Mouse (Mus musculus) lung, adult 18-20 months (tissue): ENCODE measurements around the gene Dcxr.
A peak's percentile ranks its signal among the peaks of the same experiment; 100 is the strongest.
"Not testable (repeated sequence)": the region's sequence is repeated elsewhere in the genome, so short reads cannot be mapped to it uniquely, and the experiment has no call there.

ENCODE experiments used
- DNase-seq, 2 experiments: peaks; one replicate each; pipeline ENCODE4 v3.0.0; 2022; ENCODE audit warnings: mixed read lengths in 2 of 2

Gene Dcxr

DNA sequence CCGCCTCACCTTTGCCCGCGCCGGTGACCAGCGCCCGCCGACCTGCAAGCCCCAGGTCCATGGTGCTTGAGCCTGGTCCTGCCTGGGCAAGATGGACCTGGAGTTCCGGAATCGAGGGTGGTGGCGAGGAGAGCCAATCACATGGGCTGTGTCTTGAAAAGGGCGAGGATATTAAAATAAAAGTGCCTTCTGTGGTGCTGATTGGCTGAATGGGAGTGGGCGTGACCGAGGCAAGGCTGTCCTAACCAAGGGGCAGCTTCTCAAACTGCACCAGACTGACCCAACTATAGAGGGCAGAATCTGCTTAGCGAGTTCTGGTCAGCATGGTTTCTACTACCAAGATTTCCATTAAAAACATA lies at the start of gene Dcxr:
Dcxr (minus strand) TSS at position 113 of the 359 bp plus-strand sequence.
- peak; percentile 97 for DNase-seq

GRCm38 (mm10) chr11:120775774-120776469 lies 48.8 kb upstream of the Dcxr start:
- peak; percentile 90 to 95 for DNase-seq

DNA sequence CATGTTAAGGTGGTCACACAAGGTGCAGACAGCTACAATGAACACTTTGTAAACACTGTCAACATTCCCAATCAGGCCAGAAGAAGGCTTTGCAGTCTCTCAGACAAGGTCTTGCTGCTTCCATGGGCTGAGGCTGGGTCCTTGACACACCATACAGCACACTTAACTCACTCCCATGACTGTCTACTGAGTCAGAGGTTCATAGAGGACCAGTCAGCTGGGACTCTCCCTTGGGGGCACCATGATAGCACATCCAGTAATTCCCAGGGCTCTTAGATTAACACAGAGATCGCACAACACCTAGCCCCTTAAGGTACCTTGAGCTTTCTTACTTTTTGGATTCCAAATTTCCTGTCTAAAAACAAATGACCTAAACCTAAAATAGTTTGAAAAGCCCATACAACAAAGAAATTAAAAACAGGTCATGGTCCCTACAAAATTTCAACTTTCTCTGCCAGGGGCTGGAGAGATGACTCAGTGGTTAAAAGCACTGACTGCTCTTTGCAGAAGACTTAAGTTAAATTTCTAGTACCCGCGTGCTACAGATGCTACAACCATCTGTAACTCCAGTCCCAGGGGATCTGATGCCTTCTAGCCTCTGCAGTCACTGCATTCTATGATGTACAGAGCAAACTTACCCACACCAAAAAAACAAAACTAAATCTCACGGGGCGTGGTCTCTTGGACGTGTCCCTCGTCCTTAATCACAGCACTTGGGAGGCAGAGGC lies 46.5 kb upstream of the Dcxr start:
- no peak for DNase-seq

DNA sequence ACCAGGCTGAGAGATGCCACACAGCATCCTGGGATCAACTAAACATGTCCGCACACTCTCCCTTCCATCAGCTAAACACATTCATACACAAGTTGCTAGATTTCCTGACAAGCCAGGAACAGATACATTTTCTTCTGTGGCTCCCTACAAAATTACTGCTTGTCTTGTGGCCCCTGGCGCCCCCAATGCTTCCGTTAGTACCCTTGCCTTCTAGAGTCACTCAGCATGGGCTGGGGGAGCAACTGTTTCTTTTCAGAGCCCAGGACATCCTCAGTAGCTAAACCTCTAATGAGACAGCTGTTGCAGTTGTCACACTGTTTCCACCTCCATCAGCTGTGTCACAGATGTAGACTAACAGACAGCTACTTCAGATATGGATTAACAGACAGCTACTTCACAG lies 45.7 kb upstream of the Dcxr start:
- DNase-seq, result no peak

- peak in 1 of 2 experiments; percentile 56 for DNase-seq
Measured at GRCm38 (mm10) chr11:120768206-120768605, 41.1 kb upstream of the Dcxr start.

DNA sequence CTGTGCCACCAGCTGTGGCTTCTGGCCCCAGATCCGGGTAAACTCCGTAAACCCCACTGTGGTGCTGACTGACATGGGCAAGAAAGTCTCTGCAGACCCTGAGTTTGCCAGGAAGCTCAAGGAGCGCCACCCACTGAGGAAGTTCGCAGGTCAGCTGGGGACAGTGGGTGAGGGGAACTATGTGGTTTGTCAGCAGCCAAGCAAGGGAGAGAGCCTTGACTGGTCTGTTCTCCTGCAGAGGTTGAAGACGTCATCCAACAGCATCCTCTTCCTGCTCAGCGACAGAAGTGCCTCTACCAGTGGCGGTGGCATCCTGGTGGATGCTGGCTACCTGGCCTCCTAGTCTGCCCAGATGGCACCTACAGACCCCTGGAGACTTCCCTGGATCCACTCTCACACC lies 39.9 kb upstream of the Dcxr start:
- not testable (repeated sequence) for DNase-seq

DNA sequence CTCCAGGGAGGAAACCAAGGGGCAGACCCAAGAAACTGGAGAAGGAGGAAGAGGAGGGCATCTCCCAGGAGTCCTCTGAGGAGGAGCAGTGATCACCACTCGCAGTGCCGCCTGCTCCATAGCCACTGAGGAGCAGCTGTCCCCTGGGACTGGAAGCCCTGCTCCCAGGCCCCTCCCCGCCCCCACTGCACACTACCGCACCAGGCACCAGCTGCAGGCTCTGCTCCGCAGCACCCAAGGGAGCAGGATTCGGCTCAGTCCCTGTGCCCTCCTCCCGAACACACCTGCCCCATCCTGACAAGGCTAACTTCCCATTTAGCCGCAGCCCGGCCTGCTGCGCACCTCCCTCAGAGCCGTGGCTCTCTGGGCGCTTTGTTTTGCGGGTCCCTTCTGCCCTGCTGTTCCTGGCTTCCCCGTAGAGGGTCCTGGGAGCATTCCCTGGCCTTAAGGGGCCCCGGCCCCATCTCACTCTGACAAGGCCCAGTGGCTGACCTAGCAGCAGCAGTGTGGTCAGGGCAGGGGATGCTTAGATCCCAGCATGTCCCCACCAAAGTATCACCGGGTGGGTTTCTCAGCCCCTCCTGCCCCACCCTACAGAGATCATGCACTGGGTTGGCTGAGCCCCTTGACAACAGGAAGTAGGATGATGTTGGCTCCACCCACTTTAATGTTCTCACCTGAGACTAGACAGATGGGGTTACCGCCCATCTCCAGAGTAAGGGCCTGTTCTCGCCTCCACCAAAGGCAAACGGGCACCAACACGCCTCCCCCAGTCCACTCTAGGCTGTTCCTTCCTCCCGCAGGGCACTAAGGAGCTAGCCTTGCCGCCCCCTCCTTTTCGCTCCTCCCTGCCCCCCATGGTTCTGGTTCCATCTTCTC lies 36.3 kb upstream of the Dcxr start:
- not testable (repeated sequence) for DNase-seq

DNA sequence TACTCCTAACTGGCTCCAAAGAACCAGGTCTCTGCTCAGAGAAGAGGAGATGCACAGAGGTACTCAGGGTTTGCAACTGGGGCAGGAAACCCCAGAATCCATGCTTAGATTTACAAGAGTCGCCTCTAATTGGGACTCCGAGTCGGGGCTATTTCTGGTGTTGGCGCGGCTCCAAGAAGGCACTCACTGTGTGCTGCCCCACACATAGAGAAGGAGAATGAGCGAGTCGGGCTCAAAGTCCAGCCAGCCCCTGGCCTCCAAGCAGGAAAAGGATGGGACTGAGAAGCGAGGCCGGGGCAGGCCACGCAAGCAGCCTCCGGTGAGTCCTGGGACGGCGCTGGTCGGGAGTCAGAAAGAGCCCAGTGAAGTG lies 35.6 kb upstream of the Dcxr start, which contains the start of gene Hmga1b:
Hmga1b (plus strand) TSS at position 123 of the 370 bp plus-strand sequence.
- DNase-seq, result not testable (repeated sequence)

DNA sequence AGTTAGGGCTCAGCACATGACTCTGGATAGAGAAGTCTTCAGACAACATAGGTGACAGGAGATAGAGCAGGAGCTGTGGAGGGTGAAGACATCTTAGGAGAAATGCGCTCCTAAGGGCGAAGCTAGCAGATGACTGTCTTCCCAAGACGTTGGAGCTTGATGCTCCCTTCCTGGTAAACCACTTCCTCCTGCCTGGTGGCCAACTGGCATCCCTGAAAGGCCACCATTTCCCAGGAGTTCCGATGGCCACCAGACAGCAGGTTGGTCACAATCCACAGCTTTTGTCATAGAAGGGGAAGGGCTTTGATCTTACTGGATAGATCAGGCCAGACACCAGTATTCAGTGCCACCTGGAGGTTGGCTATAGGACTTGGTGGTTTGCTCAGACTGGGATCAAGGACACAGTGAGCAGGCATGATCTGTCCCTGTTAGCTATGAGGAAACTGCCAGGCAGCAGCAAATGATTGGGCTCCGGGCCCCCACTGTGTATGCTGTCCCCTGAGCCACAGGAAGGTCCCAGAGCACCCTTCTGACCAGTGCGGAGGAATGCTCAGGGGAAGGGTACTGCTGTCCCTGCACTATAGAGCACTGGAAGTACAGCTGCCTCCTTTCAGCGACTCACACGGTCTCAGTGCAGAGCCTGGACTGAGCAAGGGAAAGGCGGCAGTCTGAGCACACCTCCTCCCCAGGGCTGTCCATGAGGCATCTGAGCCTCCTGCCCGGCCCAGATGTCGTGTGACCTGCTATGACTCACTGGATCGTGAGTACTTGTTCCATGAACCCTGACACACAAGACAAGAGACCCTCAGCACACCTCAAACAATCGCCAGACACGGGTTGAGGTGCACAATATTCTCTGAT lies 35.0 kb upstream of the Dcxr start:
- DNase-seq, result no peak

GRCm38 (mm10) chr11:120760236-120760635 lies 33.2 kb upstream of the Dcxr start:
- DNase-seq, result no peak

- DNase-seq, result no peak
Measured at GRCm38 (mm10) chr11:120751606-120752005, 24.5 kb upstream of the Dcxr start.

DNA sequence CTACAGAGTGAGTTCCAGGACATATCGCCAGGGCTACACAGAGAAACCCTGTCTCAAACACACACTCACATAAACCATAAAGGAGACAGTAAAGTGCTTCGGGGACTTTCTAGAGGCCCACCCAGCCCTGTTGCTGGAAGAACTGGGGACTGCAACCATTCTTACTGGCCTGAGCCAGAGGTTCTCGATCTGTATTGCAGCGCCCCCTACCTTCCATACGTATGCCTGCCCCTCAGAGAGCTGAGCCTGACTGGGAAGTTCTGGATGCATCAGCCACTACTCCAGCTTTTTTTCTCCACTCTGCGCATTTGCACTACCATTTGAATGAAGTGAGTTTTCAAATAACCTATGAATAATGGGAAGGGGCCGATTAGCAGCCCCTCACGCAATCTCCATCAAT lies 22.3 kb upstream of the Dcxr start:
- DNase-seq, result peak; percentile 60 to 71

- peak; percentile 51 to 74 for DNase-seq
Measured at GRCm38 (mm10) chr11:120747974-120748373, 20.9 kb upstream of the Dcxr start.

DNA sequence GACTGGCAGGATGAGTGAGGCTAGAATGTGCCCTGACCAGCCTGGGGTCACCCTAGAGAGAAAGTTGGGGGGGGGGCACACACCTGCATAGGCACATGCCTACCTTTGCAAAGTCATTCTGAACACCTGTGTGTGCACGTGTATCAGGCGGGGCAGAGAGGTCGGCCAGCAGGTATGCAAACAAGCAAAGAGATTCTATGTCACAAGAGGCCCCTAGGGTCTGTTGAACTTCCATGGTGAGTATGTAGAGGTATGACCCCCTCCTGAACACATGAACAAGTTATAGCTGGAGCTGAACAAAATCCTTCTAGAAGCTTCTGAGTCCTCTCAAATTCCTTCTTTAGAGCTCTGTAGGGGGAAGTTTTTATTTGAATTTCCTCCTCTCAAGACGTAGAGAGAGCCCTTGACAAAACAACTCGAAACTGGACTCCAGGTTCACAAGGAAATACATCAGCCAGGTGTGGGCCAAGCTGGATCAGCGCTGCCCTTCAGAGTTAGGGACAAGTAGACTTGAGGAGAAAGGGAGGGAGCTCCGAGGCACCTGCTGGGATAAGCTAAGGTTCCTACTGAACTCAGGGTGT lies 17.1 kb upstream of the Dcxr start:
- DNase-seq, result peak; percentile 89 to 93

GRCm38 (mm10) chr11:120740981-120741380 lies 13.9 kb upstream of the Dcxr start:
- DNase-seq, result no peak

- peak in 1 of 2 experiments; percentile 7 for DNase-seq
Measured at GRCm38 (mm10) chr11:120736424-120736823, 9.3 kb upstream of the Dcxr start.

GRCm38 (mm10) chr11:120733521-120733920 lies 6.4 kb upstream of the Dcxr start:
- DNase-seq, result peak; percentile 87 to 90

DNA sequence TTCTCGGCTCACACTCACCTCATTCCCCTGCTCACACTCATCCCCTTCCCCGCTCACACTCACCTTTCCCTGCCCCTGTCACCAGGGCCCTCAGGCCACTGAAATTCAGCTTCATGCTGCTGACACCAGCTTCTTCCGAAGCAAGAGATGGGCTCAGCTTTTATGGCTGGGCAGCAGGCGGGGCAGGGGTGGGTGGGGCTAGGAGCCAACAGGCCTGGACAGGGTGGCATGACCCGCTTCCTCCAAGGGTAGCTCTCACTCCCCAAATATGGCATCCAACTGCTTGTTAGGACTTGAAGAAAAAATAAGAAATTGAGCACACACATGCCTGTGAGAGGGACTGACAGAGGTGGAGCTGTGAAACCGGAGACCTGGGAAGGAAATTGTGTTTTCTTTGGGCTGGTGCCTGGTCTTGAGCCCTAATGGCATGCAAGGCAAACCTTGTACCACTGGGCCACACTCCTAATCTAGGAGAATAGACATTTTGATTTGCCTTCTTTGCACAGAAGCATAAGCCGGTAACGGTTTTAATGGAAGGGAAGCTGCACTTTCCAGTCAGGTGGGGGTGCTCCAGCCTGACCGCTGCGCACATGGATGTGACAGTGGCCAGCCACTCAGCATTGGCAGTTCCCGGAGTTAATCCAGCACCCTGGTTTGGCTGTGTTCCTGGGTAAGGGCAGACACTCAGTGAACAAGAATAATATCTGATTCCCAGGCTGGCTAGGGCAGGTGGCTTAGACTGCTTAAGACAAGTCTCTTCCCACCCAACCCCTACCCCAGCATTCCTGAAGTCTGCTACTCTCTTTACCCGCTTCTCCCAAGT lies 5.0 kb upstream of the Dcxr start, which contains the start of gene Cbr2:
Cbr2 (minus strand) TSS at position 257 of the 823 bp plus-strand sequence.
- peak; percentile 77 to 86 for DNase-seq

DNA sequence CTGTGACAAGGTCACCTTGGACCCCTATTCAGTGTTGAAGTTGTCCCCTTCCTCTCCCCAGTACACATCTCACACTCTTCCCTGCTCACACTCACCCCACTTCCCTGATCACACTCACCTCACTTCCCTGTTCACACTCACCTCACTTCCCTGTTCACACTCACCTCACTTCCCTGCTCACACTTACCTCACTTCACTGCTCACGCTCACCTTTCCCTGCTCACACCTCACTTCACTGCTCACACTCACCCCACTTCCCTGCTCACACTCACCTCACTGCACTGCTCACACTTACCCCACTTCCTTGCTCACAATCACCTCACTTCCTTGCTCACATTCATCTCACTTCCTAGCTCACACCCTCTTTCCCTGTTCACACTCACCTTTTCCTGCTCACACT lies 4.3 kb upstream of the Dcxr start:
- DNase-seq, result no peak

- no peak for DNase-seq
Measured at GRCm38 (mm10) chr11:120730331-120730870, 3.3 kb upstream of the Dcxr start.
